Mouse (Mus musculus) layer of hippocampus, postnatal 25 days (tissue): ENCODE measurements around the gene Atxn1l. TPM values are rescaled to one million over a fixed set of nuclear protein-coding genes. Genes with fewer than 3 reads are reported as not detected.
"Not testable (repeated sequence)": the region's sequence is repeated elsewhere in the genome, so short reads cannot be mapped to it uniquely, and the experiment has no call there.

Experiments
- DNase-seq, 2 experiments: peaks; one replicate each; pipeline ENCODE4 v3.0.0; 2022; ENCODE audit warnings: mixed read lengths in 2 of 2, low spot score in 1 of 2; ENCODE audit errors: extremely low spot score in 1 of 2
- total RNA-seq, 2 experiments: library from RNA; stranded (reverse); gene quantifications; 2 replicates each; pipeline ENCODE4 v1.2.3; 2021

Gene Atxn1l
- 10 to 100 TPM; 38.7 to 45.0 TPM for total RNA-seq

GRCm38 (mm10) chr8:109737237-109738048 lies at the start of gene Atxn1l:
TSS of gene Atxn1l (minus strand) at chr8:109737739.
- peak; percentile 80 to 90 for DNase-seq

- no peak for DNase-seq
These were observed 43.0 kb upstream of the Atxn1l start for GRCm38 (mm10) chr8:109780548-109780947.

- DNase-seq: no peak
These were observed 42.1 kb upstream of the Atxn1l start for GRCm38 (mm10) chr8:109779431-109780228.

GRCm38 (mm10) chr8:109778993-109779421 lies 41.5 kb upstream of the Atxn1l start:
- DNase-seq: peak in 1 of 2 experiments; percentile 7

GRCm38 (mm10) chr8:109778280-109778977 lies 40.9 kb upstream of the Atxn1l start, which contains the start of gene Ap1g1:
TSS of gene Ap1g1 (plus strand) at chr8:109778554.
- peak; percentile 88 to 96 for DNase-seq

GRCm38 (mm10) chr8:109777851-109778250 lies 40.3 kb upstream of the Atxn1l start:
- no peak for DNase-seq

GRCm38 (mm10) chr8:109773154-109773553 lies 35.6 kb upstream of the Atxn1l start:
- no peak for DNase-seq

GRCm38 (mm10) chr8:109766081-109766480 lies 28.5 kb upstream of the Atxn1l start:
- no peak for DNase-seq

- DNase-seq: no peak
These were observed 26.5 kb upstream of the Atxn1l start for GRCm38 (mm10) chr8:109764031-109764430.

- no peak for DNase-seq
These were observed 22.7 kb upstream of the Atxn1l start for GRCm38 (mm10) chr8:109760221-109760620.

GRCm38 (mm10) chr8:109759426-109759825 lies 21.9 kb upstream of the Atxn1l start:
- no peak for DNase-seq

GRCm38 (mm10) chr8:109756849-109757248 lies 19.3 kb upstream of the Atxn1l start:
- DNase-seq: no peak

GRCm38 (mm10) chr8:109755554-109755953 lies 18.0 kb upstream of the Atxn1l start:
- not testable (repeated sequence) for DNase-seq

GRCm38 (mm10) chr8:109754696-109755095 lies 17.2 kb upstream of the Atxn1l start:
- no peak for DNase-seq

GRCm38 (mm10) chr8:109751731-109752485 lies 14.4 kb upstream of the Atxn1l start:
- DNase-seq: no peak

GRCm38 (mm10) chr8:109750699-109751098 lies 13.2 kb upstream of the Atxn1l start:
- DNase-seq: no peak

GRCm38 (mm10) chr8:109750274-109750673 lies 12.7 kb upstream of the Atxn1l start:
- DNase-seq: no peak

- DNase-seq: no peak
These were observed 10.1 kb upstream of the Atxn1l start for GRCm38 (mm10) chr8:109747468-109748199.

- no peak for DNase-seq
These were observed 476 bp upstream of the Atxn1l start for GRCm38 (mm10) chr8:109738049-109738380.
